Mouse (Mus musculus) forebrain, embryonic 12.5 days (tissue): ENCODE data around the gene Scn1a. TPM values are rescaled to one million over a fixed set of nuclear protein-coding genes. Genes with fewer than 3 reads are reported as not detected.

Source experiments
- ATAC-seq: fragments of 200-750 bp; cut with Nextera tagmentation; 2 replicates; pipeline ENCODE4 v1.8.0; 2017; ENCODE audit warnings: moderate TSS enrichment; ENCODE audit not compliant: low FRiP score
- H3K27ac ChIP-seq: fragments of 300-500 bp; sonication (generic); 2 replicates; pipeline ENCODE4 v1.5.1; 2016; ENCODE audit warnings: mild to moderate bottlenecking
- H3K27me3 ChIP-seq: fragments of 300-500 bp; sonication (generic); 2 replicates; pipeline ENCODE4 v1.6.1; 2016; ENCODE audit warnings: mild to moderate bottlenecking
- H3K36me3 ChIP-seq: fragments of 300-500 bp; sonication (generic); replicated peaks from 2 replicates; pipeline ENCODE4 v1.6.1; 2016; ENCODE audit warnings: mild to moderate bottlenecking
- H3K4me1 ChIP-seq: fragments of 300-500 bp; sonication (generic); 2 replicates; pipeline ENCODE4 v1.6.1; 2016
- H3K4me2 ChIP-seq: fragments of 300-500 bp; sonication (generic); 2 replicates; pipeline ENCODE4 v1.6.1; 2016; ENCODE audit warnings: mild to moderate bottlenecking, moderate library complexity
- H3K4me3 ChIP-seq: fragments of 300-500 bp; sonication (generic); replicated peaks from 2 replicates; pipeline ENCODE4 v1.5.1; 2016; ENCODE audit warnings: mild to moderate bottlenecking
- H3K9ac ChIP-seq: fragments of 300-500 bp; sonication (generic); 2 replicates; pipeline ENCODE4 v1.6.1; 2016; ENCODE audit warnings: mild to moderate bottlenecking
- H3K9me3 ChIP-seq: fragments of 300-500 bp; sonication (generic); 2 replicates; pipeline ENCODE4 v1.6.1; 2016
- WGBS: fragments of 180-500 bp; shearing (Covaris S2); methylation state at CpG from one replicate; pipeline ENCODE4 v1.1.7; 2016; 5-methylcytosine and 5-hydroxymethylcytosine counted together
- polyA plus RNA-seq: library from polyadenylated mRNA; unstranded; fragments of >200 nt; fragmentation: Nextera tagmentation; extraction: Ambion mirVana; gene quantifications from 2 replicates; pipeline ENCODE4 v1.2.1, GENCODE M21; 2016

Scn1a gene
- polyA plus RNA-seq, 1 experiment from 2014 or later: 3.7 TPM

DNA sequence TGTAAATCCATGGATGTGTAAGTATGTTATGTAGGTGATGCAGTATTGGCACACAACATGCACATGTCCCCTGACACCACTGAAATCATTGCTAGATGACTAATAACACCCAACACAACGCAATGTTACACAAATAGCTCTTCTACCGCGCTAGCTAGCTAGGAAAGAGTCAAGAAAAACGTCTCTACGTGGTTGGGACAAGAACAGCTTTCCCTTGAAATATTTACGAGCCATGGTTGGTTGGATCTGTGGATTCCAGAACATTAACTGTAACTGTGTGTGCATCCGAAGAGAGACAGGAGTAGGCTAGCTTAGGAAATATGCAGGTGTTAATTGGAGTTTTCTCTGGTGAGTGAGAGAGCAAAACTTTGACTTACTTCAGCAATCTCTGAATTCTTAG, 219.7 kb downstream of the Scn1a start:
- 96% methylated on average over 7 of the region's 7 CpGs for WGBS

More for the DNA sequence above, 219.7 kb downstream of the Scn1a start:
- ATAC-seq: no peak
- H3K27me3 ChIP-seq: no peaks in the 10 kb centered on the region
- H3K4me3 ChIP-seq: no peak overlapping the region
- no peaks in the 10 kb centered on the region for H3K4me1 ChIP-seq
- H3K27ac ChIP-seq: no peak overlapping the region
- H3K36me3 ChIP-seq: peaks cover 18% of the 10 kb centered on the region
- H3K9me3 ChIP-seq: no peaks in the 10 kb centered on the region
- H3K4me2 ChIP-seq: no peak overlapping the region
- H3K9ac ChIP-seq: no peak overlapping the region

Other genes with a start within 250 kb of the Scn1a start
- gene Ttc21b, start 184.2 kb downstream of the Scn1a start, polyA plus RNA-seq: 16.2 and 17.8 TPM in 2 replicates
- 1.9 and 2.5 TPM in 2 replicates for gene Scn9a, start 194.1 kb upstream of the Scn1a start, polyA plus RNA-seq